Mouse (Mus musculus) natural killer cell, adult 2 months (primary cell): Measurements from ENCODE around the gene Klf15.

ENCODE experiments used
- DNase-seq, 2 experiments: peaks; one replicate each; pipeline ENCODE4 v3.0.0; 2022; ENCODE audit warnings: low spot score in 2 of 2

Klf15 gene

GRCm38 (mm10) chr6:90465028-90465640 lies 2.8 kb downstream of the Klf15 start:
- DNase-seq = no peak

- DNase-seq = no peak
These were observed 3.7 kb downstream of the Klf15 start for GRCm38 (mm10) chr6:90466079-90466478.

GRCm38 (mm10) chr6:90466847-90467410 lies 4.6 kb downstream of the Klf15 start:
- no peak for DNase-seq

DNA sequence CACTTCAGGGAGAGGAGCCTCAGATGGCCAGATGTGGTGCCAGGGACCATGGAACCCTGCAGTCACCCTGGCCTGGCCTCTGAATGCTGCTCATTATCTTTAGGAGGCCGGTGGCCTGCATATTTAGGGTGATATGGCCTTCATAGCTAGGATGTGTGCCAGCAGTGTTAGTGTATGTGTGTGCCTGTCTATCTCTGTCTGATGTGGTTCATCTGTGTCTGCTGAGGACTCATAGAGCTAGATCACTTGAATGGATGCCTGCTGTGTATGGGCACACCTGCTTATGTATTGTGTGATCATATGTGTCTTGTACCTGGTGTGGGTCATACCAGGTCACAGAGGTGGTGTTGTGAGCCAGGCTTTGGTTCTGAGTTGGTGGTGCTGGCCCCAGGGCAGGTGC lies 5.8 kb downstream of the Klf15 start:
- DNase-seq = no peak

- DNase-seq = no peak
These were observed 6.7 kb downstream of the Klf15 start for GRCm38 (mm10) chr6:90469041-90469440.

DNA sequence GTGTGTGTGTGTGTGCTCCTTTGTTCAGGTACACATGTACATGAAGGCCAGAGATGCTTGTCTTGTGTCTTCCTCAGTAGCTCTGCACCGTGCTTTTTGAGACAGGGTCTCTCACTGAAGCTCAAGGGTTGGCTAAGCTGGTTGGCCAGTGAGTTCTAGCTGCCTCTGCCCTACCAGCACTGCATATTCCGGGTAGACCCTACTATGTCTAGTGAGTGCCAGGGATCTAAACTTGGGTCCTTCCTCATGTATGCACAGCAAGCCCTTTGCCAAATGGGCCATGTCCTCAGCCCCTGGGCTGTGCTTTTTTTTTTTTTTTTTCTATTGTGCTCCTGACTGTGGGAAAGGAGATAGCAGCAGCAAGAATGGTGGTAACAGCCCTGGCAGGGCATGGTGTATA lies 7.9 kb downstream of the Klf15 start:
- DNase-seq = no peak

GRCm38 (mm10) chr6:90470947-90471541 lies 8.7 kb downstream of the Klf15 start:
- DNase-seq = no peak

GRCm38 (mm10) chr6:90472079-90472478 lies 9.7 kb downstream of the Klf15 start:
- no peak for DNase-seq

- DNase-seq = no peak
These were observed 10.3 kb downstream of the Klf15 start for GRCm38 (mm10) chr6:90472697-90473096.

GRCm38 (mm10) chr6:90473630-90474360 lies 11.4 kb downstream of the Klf15 start:
- no peak for DNase-seq

DNA sequence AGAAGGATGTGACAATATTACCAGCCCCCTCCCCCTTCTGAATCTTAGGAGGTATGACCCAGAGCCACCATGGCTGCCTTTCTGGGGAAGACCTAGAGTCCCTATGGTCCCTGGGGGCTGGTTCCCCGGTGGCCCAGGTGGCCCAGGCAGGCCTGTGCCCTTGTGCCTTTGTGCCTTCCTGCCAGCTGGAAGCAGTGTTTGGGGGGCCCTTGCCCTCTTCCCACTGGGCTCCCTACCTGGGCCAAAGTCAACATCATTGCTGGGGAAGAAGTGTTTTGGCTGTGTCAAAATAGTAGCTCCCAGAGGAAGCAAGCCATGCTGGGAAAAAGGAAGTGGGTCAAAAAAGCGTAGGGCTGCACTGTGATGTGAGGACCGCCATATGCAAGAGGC lies 12.0 kb downstream of the Klf15 start:
- no peak for DNase-seq

GRCm38 (mm10) chr6:90475176-90475853 lies 12.9 kb downstream of the Klf15 start:
- no peak for DNase-seq

- no peak for DNase-seq
These were observed 13.5 kb downstream of the Klf15 start for GRCm38 (mm10) chr6:90475854-90476212.

DNA sequence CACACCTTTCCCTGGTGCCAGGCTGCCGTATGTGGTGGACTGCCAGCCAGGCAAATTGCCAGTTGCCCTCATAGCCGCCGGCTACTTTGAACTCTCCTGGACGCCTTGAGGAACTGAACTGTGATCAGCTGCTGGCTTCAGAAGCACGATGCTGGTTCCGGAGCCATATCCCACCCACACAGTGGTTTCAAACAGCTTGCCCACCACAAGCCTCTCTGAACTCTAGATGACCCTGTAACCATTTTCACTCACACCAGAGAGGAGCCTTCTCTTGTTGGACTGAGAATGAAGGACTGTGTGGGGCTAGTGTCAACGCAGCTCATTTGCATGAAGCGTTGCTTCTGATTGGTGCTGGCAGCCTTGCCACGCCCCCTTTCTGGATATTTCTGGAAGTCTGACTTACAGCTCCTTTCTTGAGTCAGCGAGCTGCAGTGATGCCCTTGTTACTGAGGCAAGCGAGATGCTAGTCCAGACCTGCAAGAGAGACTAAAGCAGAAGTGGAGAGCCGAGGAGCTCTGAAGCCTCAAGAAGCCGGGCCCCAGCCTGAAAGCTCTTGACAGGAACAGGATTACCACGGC lies 14.7 kb downstream of the Klf15 start:
- DNase-seq = no peak

DNA sequence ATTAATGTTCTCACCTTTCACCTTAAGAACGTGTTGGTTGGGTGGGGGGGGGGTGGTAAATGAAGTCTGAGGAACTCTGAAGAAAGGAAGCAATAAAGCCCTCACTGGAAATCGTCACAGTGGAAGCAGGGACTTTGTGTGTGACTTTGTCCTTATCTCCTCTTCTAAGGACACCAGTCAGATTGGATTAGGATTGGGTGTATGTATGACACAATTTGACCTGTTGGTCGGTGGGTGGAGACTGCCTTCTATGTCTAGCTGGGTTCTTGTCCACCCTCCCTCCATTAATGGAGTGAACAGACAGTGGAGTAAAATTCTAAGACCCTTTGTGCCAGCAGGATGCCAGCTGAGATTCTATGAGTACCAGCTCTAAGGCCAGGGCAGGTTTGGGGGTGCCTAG lies 21.9 kb downstream of the Klf15 start:
- no peak for DNase-seq

GRCm38 (mm10) chr6:90484876-90485275 lies 22.5 kb downstream of the Klf15 start:
- no peak for DNase-seq

GRCm38 (mm10) chr6:90486176-90486921 lies 24.0 kb downstream of the Klf15 start, which contains the start of gene Aldh1l1:
Gene Aldh1l1, plus strand, starts transcription at chr6:90486427.
- DNase-seq = no peak

GRCm38 (mm10) chr6:90487531-90487930 lies 25.2 kb downstream of the Klf15 start:
- no peak for DNase-seq

- no peak for DNase-seq
These were observed 27.2 kb downstream of the Klf15 start for GRCm38 (mm10) chr6:90489532-90489931.

- no peak for DNase-seq
These were observed 28.6 kb downstream of the Klf15 start for GRCm38 (mm10) chr6:90490976-90491375.
